Mouse (Mus musculus) midbrain, embryonic 13.5 days (tissue): ENCODE results near the gene Prickle3. TPM values are rescaled to one million over a fixed set of nuclear protein-coding genes. Genes with fewer than 3 reads are reported as not detected.
A peak's percentile ranks its signal among the peaks of the same experiment; 100 is the strongest.

Experiments used
- ATAC-seq: fragments of 200-750 bp; cut with Nextera tagmentation; 2 replicates; pipeline ENCODE4 v1.8.0; 2017; ENCODE audit warnings: mild to moderate bottlenecking, moderate TSS enrichment, moderate library complexity
- H3K27ac ChIP-seq: fragments of 300-500 bp; sonication (generic); 2 replicates; pipeline ENCODE4 v1.5.1; 2015; ENCODE audit warnings: inconsistent platforms, mild to moderate bottlenecking, moderate library complexity
- H3K27me3 ChIP-seq: fragments of 300-500 bp; sonication (generic); 2 replicates; pipeline ENCODE4 v1.6.1; 2015; ENCODE audit warnings: mild to moderate bottlenecking, inconsistent platforms
- H3K36me3 ChIP-seq: fragments of 300-500 bp; sonication (generic); 2 replicates; pipeline ENCODE4 v1.6.1; 2015; ENCODE audit warnings: mild to moderate bottlenecking, inconsistent platforms
- H3K4me1 ChIP-seq: fragments of 300-500 bp; sonication (generic); replicated peaks from 2 replicates; pipeline ENCODE4 v1.6.1; 2015; ENCODE audit warnings: inconsistent platforms
- H3K4me2 ChIP-seq: fragments of 300-500 bp; sonication (generic); replicated peaks from 2 replicates; pipeline ENCODE4 v1.6.1; 2015; ENCODE audit warnings: moderate library complexity, mild to moderate bottlenecking, inconsistent platforms
- H3K4me3 ChIP-seq: fragments of 300-500 bp; sonication (generic); replicated peaks from 2 replicates; pipeline ENCODE4 v1.5.1; 2015; ENCODE audit warnings: mild to moderate bottlenecking, inconsistent platforms
- H3K9ac ChIP-seq: fragments of 300-500 bp; sonication (generic); replicated peaks from 2 replicates; pipeline ENCODE4 v1.6.1; 2015; ENCODE audit warnings: mild to moderate bottlenecking, inconsistent platforms
- H3K9me3 ChIP-seq: fragments of 300-500 bp; sonication (generic); 2 replicates; pipeline ENCODE4 v1.6.1; 2016; ENCODE audit warnings: mild to moderate bottlenecking, inconsistent platforms
- WGBS: fragments of 180-500 bp; shearing (Covaris S2); methylation state at CpG from one replicate; pipeline ENCODE4 v1.1.7; 2015; 5-methylcytosine and 5-hydroxymethylcytosine counted together
- polyA plus RNA-seq: library from polyadenylated mRNA; unstranded; fragments of >200 nt; fragmentation: Nextera tagmentation; extraction: Ambion mirVana; gene quantifications from 2 replicates; pipeline ENCODE4 v1.2.1, GENCODE M21; 2015

Prickle3 gene
- 1.1 and 1.2 TPM in 2 replicates for polyA plus RNA-seq

- Histone ChIP-seq H3K4me2 (peak within 1 kb of the TSS; percentile 47), H3K4me3 (peak within 1 kb of the TSS; percentile 26), H3K36me3 (peaks cover 5% of the 10 kb centered on the region; the same call in 1 of the 2 replicates), H3K27me3 (no peaks in the 10 kb centered on the region), H3K4me1 (0 out of 2 replicates have a peak, but pooled peaks cover 11% of the 10 kb centered on the region), H3K27ac (no peak within 1 kb of the TSS), H3K9ac (peak within 1 kb of the TSS; percentile 36; the same call in 1 of the 2 replicates), H3K9me3 (no peaks in the 10 kb centered on the region)
- 40% methylated on average over 25 of the region's 26 CpGs for WGBS
- ATAC-seq, result peak; percentile 40; the same call in 1 of the 2 replicates
Measured at GRCm38 (mm10) chrX:7657221-7657639, at the start of gene Prickle3. Prickle3 (plus strand) TSS chrX:7657260.

- WGBS, result 23% methylated on average over 21 of the region's 21 CpGs
- peak overlapping the region; percentile 39 for H3K4me3 ChIP-seq
- peak overlapping the region; percentile 63 for H3K4me2 ChIP-seq
- H3K9ac ChIP-seq, result peak overlapping the region; percentile 65
- H3K27me3 ChIP-seq, result no peaks in the 10 kb centered on the region
- no peaks in the 10 kb centered on the region for H3K36me3 ChIP-seq
- peak; percentile 22; the same call in 1 of the 2 replicates for ATAC-seq
- no peak overlapping the region for H3K27ac ChIP-seq
- no peaks in the 10 kb centered on the region for H3K9me3 ChIP-seq
- no peaks in the 10 kb centered on the region for H3K4me1 ChIP-seq
Measured at GRCm38 (mm10) chrX:7610035-7610434, 47.0 kb upstream of the Prickle3 start.

GRCm38 (mm10) chrX:7610536-7611258 is 46.4 kb upstream of the Prickle3 start:
- Histone ChIP-seq H3K36me3 (no peaks in the 10 kb centered on the region), H3K4me1 (no peaks in the 10 kb centered on the region), H3K4me2 (peak overlapping the region; percentile 63), H3K27ac (no peak overlapping the region), H3K27me3 (no peaks in the 10 kb centered on the region), H3K9me3 (no peaks in the 10 kb centered on the region), H3K4me3 (peak overlapping the region; percentile 39), H3K9ac (peak overlapping the region; percentile 65)
- WGBS, result 29% methylated on average over 26 of the region's 26 CpGs
- peak; percentile 53 for ATAC-seq

- Histone ChIP-seq H3K4me2 (no peak overlapping the region), H3K27ac (no peak overlapping the region), H3K36me3 (no peaks in the 10 kb centered on the region), H3K4me3 (no peak overlapping the region), H3K9me3 (no peaks in the 10 kb centered on the region), H3K27me3 (no peaks in the 10 kb centered on the region), H3K4me1 (no peaks in the 10 kb centered on the region), H3K9ac (no peak overlapping the region)
- 79% methylated on average over 12 of the region's 12 CpGs for WGBS
- ATAC-seq, result no peak
Measured at GRCm38 (mm10) chrX:7617889-7618551, 39.0 kb upstream of the Prickle3 start.

- Histone ChIP-seq H3K4me3 (no peak overlapping the region), H3K36me3 (no peaks in the 10 kb centered on the region), H3K9me3 (peaks cover 3% of the 10 kb centered on the region; the same call in 1 of the 2 replicates), H3K9ac (no peak overlapping the region), H3K4me2 (no peak overlapping the region), H3K27ac (no peak overlapping the region), H3K4me1 (no peaks in the 10 kb centered on the region), H3K27me3 (no peaks in the 10 kb centered on the region)
- WGBS, result 86% methylated on average over 6 of the region's 6 CpGs
- ATAC-seq, result no peak
Measured at GRCm38 (mm10) chrX:7632560-7632959, 24.5 kb upstream of the Prickle3 start.

- Histone ChIP-seq H3K36me3 (no peaks in the 10 kb centered on the region), H3K4me1 (no peaks in the 10 kb centered on the region), H3K9ac (no peak overlapping the region), H3K9me3 (no peaks in the 10 kb centered on the region), H3K4me2 (no peak overlapping the region), H3K4me3 (no peak overlapping the region), H3K27me3 (no peaks in the 10 kb centered on the region), H3K27ac (no peak overlapping the region)
- ATAC-seq, result no peak
- WGBS, result 76% methylated on average over 3 of the region's 3 CpGs
Measured at GRCm38 (mm10) chrX:7635101-7635500, 22.0 kb upstream of the Prickle3 start.

- Histone ChIP-seq H3K4me1 (peaks cover 7% of the 10 kb centered on the region), H3K36me3 (no peaks in the 10 kb centered on the region), H3K4me3 (peak within 1 kb of the TSS; percentile 53), H3K4me2 (peak within 1 kb of the TSS; percentile 70), H3K9ac (peak within 1 kb of the TSS; percentile 74), H3K27me3 (no peaks in the 10 kb centered on the region), H3K27ac (peak within 1 kb of the TSS; percentile 73), H3K9me3 (no peaks in the 10 kb centered on the region)
- WGBS, result 20% methylated on average over 33 of the region's 42 CpGs
- ATAC-seq, result peak; percentile 87
Measured at GRCm38 (mm10) chrX:7638401-7639091, 18.5 kb upstream of the Prickle3 start, which contains the start of gene Syp. Syp (plus strand) TSS chrX:7638471.

GRCm38 (mm10) chrX:7639536-7640325 is 17.3 kb upstream of the Prickle3 start:
- ATAC-seq, result peak; percentile 41; the same call in 1 of the 2 replicates
- Histone ChIP-seq H3K27ac (peak overlapping the region; percentile 73), H3K9me3 (no peaks in the 10 kb centered on the region), H3K9ac (peak overlapping the region; percentile 74), H3K4me3 (peak overlapping the region; percentile 53), H3K36me3 (0 out of 2 replicates have a peak, but pooled peaks cover 4% of the 10 kb centered on the region), H3K4me2 (peak overlapping the region; percentile 70), H3K4me1 (peaks cover 7% of the 10 kb centered on the region), H3K27me3 (no peaks in the 10 kb centered on the region)
- WGBS, result 29% methylated on average over 13 of the region's 13 CpGs

GRCm38 (mm10) chrX:7640785-7641184 is 16.3 kb upstream of the Prickle3 start:
- no peaks in the 10 kb centered on the region for H3K27me3 ChIP-seq
- ATAC-seq, result no peak
- peaks cover 7% of the 10 kb centered on the region for H3K4me1 ChIP-seq
- peak overlapping the region; percentile 53 for H3K4me3 ChIP-seq
- peak overlapping the region; percentile 70 for H3K4me2 ChIP-seq
- H3K9me3 ChIP-seq, result no peaks in the 10 kb centered on the region
- no peak overlapping the region for H3K27ac ChIP-seq
- peak overlapping the region; percentile 28; the same call in 1 of the 2 replicates for H3K9ac ChIP-seq
- 56% methylated on average over 11 of the region's 12 CpGs for WGBS
- H3K36me3 ChIP-seq, result 0 out of 2 replicates have a peak, but pooled peaks cover 5% of the 10 kb centered on the region

- H3K4me3 ChIP-seq, result no peak overlapping the region
- no peak for ATAC-seq
- no peak overlapping the region for H3K9ac ChIP-seq
- H3K9me3 ChIP-seq, result no peaks in the 10 kb centered on the region
- WGBS, result 14% methylated on average over 5 of the region's 5 CpGs
- no peak overlapping the region for H3K27ac ChIP-seq
- 0 out of 2 replicates have a peak, but pooled peaks cover 10% of the 10 kb centered on the region for H3K36me3 ChIP-seq
- H3K27me3 ChIP-seq, result no peaks in the 10 kb centered on the region
- H3K4me2 ChIP-seq, result no peak overlapping the region
- H3K4me1 ChIP-seq, result peaks cover 10% of the 10 kb centered on the region
Measured at GRCm38 (mm10) chrX:7645349-7645748, 11.7 kb upstream of the Prickle3 start.

GRCm38 (mm10) chrX:7648671-7649304 is 8.3 kb upstream of the Prickle3 start:
- Histone ChIP-seq H3K27ac (peak overlapping the region; percentile 80), H3K36me3 (peaks cover 19% of the 10 kb centered on the region), H3K4me3 (peak overlapping the region; percentile 37), H3K9me3 (no peaks in the 10 kb centered on the region), H3K4me1 (peaks cover 3% of the 10 kb centered on the region; the same call in 1 of the 2 replicates), H3K9ac (peak overlapping the region; percentile 49), H3K27me3 (no peaks in the 10 kb centered on the region), H3K4me2 (peak overlapping the region; percentile 55)
- WGBS, result 22% methylated on average over 25 of the region's 25 CpGs
- ATAC-seq, result peak; percentile 97
